Mouse (Mus musculus) liver, adult 2 months (tissue): Measurements from ENCODE around the gene Crnkl1. TPM values are rescaled to one million over a fixed set of nuclear protein-coding genes. Genes with fewer than 3 reads are reported as not detected.

Experiments used
- DNase-seq: peaks from one replicate; pipeline ENCODE4 v3.0.0-alpha.2; 2011; ENCODE audit warnings: low read depth, low spot score; ENCODE audit errors: extremely low read depth
- H3K27ac ChIP-seq: fragments of 200-500 bp; replicated peaks from 2 replicates; pipeline ENCODE4 v1.5.1; 2012; ENCODE audit warnings: low read depth, mild to moderate bottlenecking, control low read depth, inconsistent platforms, low read length; ENCODE audit not compliant: insufficient read depth
- H3K27me3 ChIP-seq: fragments of 200-500 bp; 2 replicates; pipeline ENCODE4 v1.6.1; 2012; ENCODE audit warnings: mild to moderate bottlenecking, moderate library complexity, low read length, inconsistent platforms; ENCODE audit not compliant: control insufficient read depth, insufficient read depth
- H3K36me3 ChIP-seq: fragments of 200-500 bp; 2 replicates; pipeline ENCODE4 v1.6.1; 2012; ENCODE audit warnings: low read length, inconsistent platforms; ENCODE audit not compliant: control insufficient read depth, insufficient read depth
- H3K4me1 ChIP-seq: fragments of 200-500 bp; 2 replicates; pipeline ENCODE4 v1.6.1; 2011; ENCODE audit warnings: low read length; ENCODE audit not compliant: control insufficient read depth, insufficient read depth
- H3K4me3 ChIP-seq: fragments of 200-500 bp; 2 replicates; pipeline ENCODE4 v1.5.1; 2011; ENCODE audit warnings: low read depth, mild to moderate bottlenecking, control low read depth, low read length, moderate library complexity; ENCODE audit not compliant: insufficient read depth
- H3K79me2 ChIP-seq: fragments of 200-500 bp; 2 replicates; pipeline ENCODE4 v1.6.1; 2012; ENCODE audit warnings: inconsistent platforms, mild to moderate bottlenecking, low read length, moderate library complexity; ENCODE audit not compliant: control insufficient read depth, insufficient read depth
- H3K9ac ChIP-seq: fragments of 200-500 bp; 2 replicates; pipeline ENCODE4 v1.6.1; 2012; ENCODE audit warnings: low read depth, mild to moderate bottlenecking, control low read depth, inconsistent platforms, low read length
- CTCF ChIP-seq: fragments of 200-500 bp; IDR thresholded peaks from 2 replicates; pipeline ENCODE4 v1.5.1; 2011; ENCODE audit warnings: low read depth, low read length, control low read depth
- POLR2A ChIP-seq: fragments of 200-500 bp; IDR thresholded peaks from 2 replicates; pipeline ENCODE4 v1.6.1; 2011; ENCODE audit warnings: low read length, control low read depth; ENCODE audit not compliant: insufficient read depth; ENCODE audit errors: extremely low read depth
- WGBS: fragments of 180-500 bp; shearing (Covaris S2); methylation state at CpG from one replicate; pipeline ENCODE4 v1.1.7; 2018; 5-methylcytosine and 5-hydroxymethylcytosine counted together
- polyA plus RNA-seq: library from polyadenylated mRNA; depleted of rRNA; stranded (reverse); fragments of >200 nt; gene quantifications from 2 replicates; pipeline ENCODE4 v1.2.3, GENCODE M21; 2012
- total RNA-seq: library from RNA; depleted of rRNA; stranded (reverse); fragments of >200 nt; gene quantifications from 2 replicates; pipeline ENCODE4 v1.2.3, GENCODE M21; 2014

The Crnkl1 gene
- total and polyA plus RNA-seq, 2 experiments, result 5.9 to 8.3 TPM

GRCm38 (mm10) chr2:145957450-145957849 is 22.6 kb upstream of the Crnkl1 start:
- no peaks in the 10 kb centered on the region; the same call in 1 of the 2 replicates for H3K27me3 ChIP-seq
- TF ChIP-seq CTCF (peak; percentile 16; the same call in 1 of the 2 replicates), POLR2A (no peak)

GRCm38 (mm10) chr2:145956318-145956717 is 21.5 kb upstream of the Crnkl1 start:
- Histone ChIP-seq H3K9ac (no peak overlapping the region), H3K79me2 (no peaks in the 10 kb centered on the region), H3K4me3 (no peak overlapping the region), H3K36me3 (no peaks in the 10 kb centered on the region), H3K27ac (no peak overlapping the region), H3K4me1 (no peaks in the 10 kb centered on the region), H3K27me3 (no peaks in the 10 kb centered on the region; the same call in 1 of the 2 replicates)
- DNase-seq, result no peak
- no peak for TF ChIP-seq CTCF
- no peak for TF ChIP-seq POLR2A
- WGBS, result 75% methylated on average over 5 of the region's 5 CpGs

More at GRCm38 (mm10) chr2:145957450-145957849, 22.6 kb upstream of the Crnkl1 start:
- 12% methylated on average over 4 of the region's 4 CpGs for WGBS
- H3K4me1 ChIP-seq, result no peaks in the 10 kb centered on the region
- H3K9ac ChIP-seq, result no peak overlapping the region
- peak; percentile 24 for DNase-seq
- H3K36me3 ChIP-seq, result no peaks in the 10 kb centered on the region
- no peak overlapping the region for H3K27ac ChIP-seq
- H3K4me3 ChIP-seq, result no peak overlapping the region
- no peaks in the 10 kb centered on the region for H3K79me2 ChIP-seq

DNA sequence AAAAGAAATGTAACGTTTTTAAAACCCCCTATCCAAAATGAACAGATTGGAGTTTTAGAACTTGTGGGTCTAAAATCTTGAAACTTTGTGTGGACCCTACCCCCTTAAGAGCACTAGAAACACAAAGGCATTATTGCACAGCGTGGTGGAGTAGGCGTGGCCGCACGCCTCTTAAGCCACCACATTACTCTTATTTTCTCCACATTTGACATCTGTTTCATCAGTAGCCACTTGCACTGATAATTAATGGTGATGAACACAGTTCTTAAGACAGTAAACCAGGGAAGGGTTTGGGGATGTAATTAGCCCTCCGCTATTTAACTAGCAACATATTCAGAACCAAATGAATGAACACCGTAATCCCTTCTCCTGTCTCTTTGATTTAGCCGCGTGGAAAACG is 21.0 kb upstream of the Crnkl1 start:
- TF ChIP-seq CTCF (no peak), POLR2A (no peak)
- Histone ChIP-seq H3K4me1 (no peaks in the 10 kb centered on the region), H3K4me3 (no peak overlapping the region), H3K79me2 (no peaks in the 10 kb centered on the region), H3K36me3 (no peaks in the 10 kb centered on the region), H3K27me3 (no peaks in the 10 kb centered on the region; the same call in 1 of the 2 replicates), H3K27ac (no peak overlapping the region), H3K9ac (no peak overlapping the region)
- DNase-seq, result no peak
- 77% methylated on average over 10 of the region's 10 CpGs for WGBS

GRCm38 (mm10) chr2:145952726-145953125 is 17.9 kb upstream of the Crnkl1 start:
- Histone ChIP-seq H3K27ac (no peak overlapping the region), H3K9ac (no peak overlapping the region), H3K4me1 (no peaks in the 10 kb centered on the region), H3K4me3 (no peak overlapping the region), H3K79me2 (no peaks in the 10 kb centered on the region), H3K27me3 (no peaks in the 10 kb centered on the region; the same call in 1 of the 2 replicates), H3K36me3 (no peaks in the 10 kb centered on the region)
- 68% methylated on average over 5 of the region's 5 CpGs for WGBS
- DNase-seq, result peak; percentile 10
- no peak for TF ChIP-seq POLR2A
- TF ChIP-seq CTCF, result no peak

DNA sequence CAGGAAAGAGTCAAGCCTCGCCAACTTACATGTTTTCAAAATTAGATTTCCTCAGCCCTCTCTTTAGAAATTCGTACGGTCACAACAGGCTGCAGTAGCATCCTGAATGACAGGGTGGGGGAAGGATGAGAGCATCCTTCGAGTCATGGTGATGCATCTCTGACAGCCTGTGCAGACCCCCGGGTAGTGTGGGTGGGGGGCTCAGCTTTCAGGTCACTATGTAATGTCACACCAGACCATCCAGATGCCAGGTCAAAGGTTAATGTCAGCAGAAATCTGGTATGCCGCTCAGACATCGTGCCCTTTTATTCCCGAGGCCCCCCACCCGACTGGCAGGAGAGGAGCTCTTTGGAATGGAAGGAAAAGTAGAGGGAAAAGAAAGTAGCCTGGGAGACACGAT is 15.4 kb upstream of the Crnkl1 start:
- 61% methylated on average over 10 of the region's 10 CpGs for WGBS
- no peaks in the 10 kb centered on the region for H3K79me2 ChIP-seq
- no peaks in the 10 kb centered on the region for H3K4me1 ChIP-seq
- no peaks in the 10 kb centered on the region for H3K36me3 ChIP-seq
- H3K9ac ChIP-seq, result no peak overlapping the region
- TF ChIP-seq CTCF (no peak), POLR2A (no peak)
- H3K4me3 ChIP-seq, result no peak overlapping the region
- no peaks in the 10 kb centered on the region; the same call in 1 of the 2 replicates for H3K27me3 ChIP-seq
- H3K27ac ChIP-seq, result no peak overlapping the region
- no peak for DNase-seq

GRCm38 (mm10) chr2:145949475-145950068 is 14.8 kb upstream of the Crnkl1 start:
- Histone ChIP-seq H3K9ac (no peak overlapping the region), H3K4me1 (no peaks in the 10 kb centered on the region), H3K4me3 (no peak overlapping the region), H3K79me2 (no peaks in the 10 kb centered on the region), H3K36me3 (no peaks in the 10 kb centered on the region), H3K27me3 (no peaks in the 10 kb centered on the region), H3K27ac (no peak overlapping the region)
- no peak for DNase-seq
- 79% methylated on average over 11 of the region's 11 CpGs for WGBS
- TF ChIP-seq POLR2A, result no peak
- no peak for TF ChIP-seq CTCF
